Mouse (Mus musculus): Measurements from ENCODE around the gene Gm16181.

DNA sequence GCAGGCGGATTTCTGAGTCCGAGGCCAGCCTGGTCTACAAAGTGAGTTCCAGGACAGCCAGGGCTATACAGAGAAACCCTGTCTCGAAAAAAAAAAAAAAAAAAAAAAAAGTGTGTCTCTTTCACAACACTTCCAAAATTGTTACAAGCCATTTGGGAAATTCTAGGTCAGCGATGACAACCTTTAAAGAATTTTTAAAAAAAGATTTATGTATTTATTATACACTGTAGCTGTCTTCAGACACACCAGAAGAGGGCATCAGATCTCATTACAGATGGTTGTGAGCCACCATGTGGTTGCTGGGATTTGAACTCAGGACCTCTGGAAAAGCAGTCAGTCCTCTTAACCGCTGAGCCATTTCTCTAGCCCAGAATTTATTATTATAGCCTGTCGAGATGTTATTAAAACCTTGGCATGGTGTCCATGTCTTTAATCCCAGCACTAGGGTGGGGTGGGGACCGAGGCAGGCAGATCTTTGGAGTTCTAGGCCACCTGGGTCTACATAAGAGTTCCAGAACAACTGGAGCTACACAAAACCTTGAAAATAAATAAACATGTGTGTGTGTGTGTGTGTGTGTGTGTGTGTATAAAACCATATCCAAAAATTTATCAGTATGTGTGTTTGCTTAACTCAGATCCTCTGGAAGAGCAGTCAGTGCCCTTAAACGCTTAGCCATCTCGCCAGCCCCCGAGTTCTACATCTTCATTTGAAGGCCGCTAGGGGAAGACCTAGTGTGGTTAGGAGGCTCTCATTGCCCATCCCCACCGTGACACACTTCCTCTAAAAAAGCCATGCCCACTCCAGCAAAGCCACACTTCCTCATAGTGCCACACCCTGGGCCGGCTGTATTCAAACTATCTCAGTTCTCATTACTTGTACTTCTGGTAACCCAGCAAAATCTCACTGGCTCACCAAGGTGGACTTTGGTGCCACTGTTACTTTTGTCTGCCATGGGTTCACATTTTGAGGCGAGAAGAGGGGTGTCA lies 38.2 kb downstream of the Gm16181 start:
- TF ChIP-seq POLR2A (IDR thresholded peaks at IDR 0.05; ENCODE audit: control insufficient read depth, extremely low read depth, insufficient read depth, low read length, poor library complexity) (no peak), CTCF (IDR thresholded peaks at IDR 0.05; ENCODE audit: borderline replicate concordance, control insufficient read depth, extremely low read depth, insufficient read depth, low read length, poor library complexity) (no peak)

Data from thymus, adult 2 months (tissue).